Mouse (Mus musculus) brain, embryonic 14.5 days (tissue): Measurements from ENCODE around the gene Ptprt.

Experiments
- CTCF ChIP-seq: fragments of 200-500 bp; IDR thresholded peaks from 2 replicates; pipeline ENCODE4 v1.5.1; 2012; ENCODE audit warnings: inconsistent platforms, mild to moderate bottlenecking, moderate library complexity, borderline replicate concordance; ENCODE audit not compliant: insufficient read depth, insufficient read length; ENCODE audit errors: extremely low read depth
- POLR2A ChIP-seq: fragments of 200-500 bp; IDR thresholded peaks from 2 replicates; pipeline ENCODE4 v1.6.1; 2012; ENCODE audit warnings: mild to moderate bottlenecking, inconsistent platforms, borderline replicate concordance; ENCODE audit not compliant: poor library complexity, insufficient read depth, insufficient read length, severe bottlenecking; ENCODE audit errors: extremely low read depth

GRCm38 (mm10) chr2:162634901-162635300 is 26.0 kb downstream of the Ptprt start:
- TF ChIP-seq CTCF (no peak), POLR2A (no peak)
